Mouse (Mus musculus) midbrain, embryonic 14.5 days (tissue): Measurements from ENCODE around the gene St7. TPM values are rescaled to one million over a fixed set of nuclear protein-coding genes. Genes with fewer than 3 reads are reported as not detected.

Experiments
- ATAC-seq: fragments of 200-750 bp; cut with Nextera tagmentation; 2 replicates; pipeline ENCODE4 v1.8.0; 2017; ENCODE audit warnings: moderate number of reproducible peaks, moderate library complexity; ENCODE audit not compliant: low FRiP score, low TSS enrichment
- DNase-seq: peaks from one replicate; pipeline ENCODE4 v3.0.0-alpha.2; 2015
- H3K27ac ChIP-seq: fragments of 300-500 bp; sonication (generic); replicated peaks from 2 replicates; pipeline ENCODE4 v1.5.1; 2014; ENCODE audit warnings: mild to moderate bottlenecking, low read depth, low read length, moderate library complexity
- H3K27me3 ChIP-seq: fragments of 300-500 bp; sonication (generic); 2 replicates; pipeline ENCODE4 v1.6.1; 2014; ENCODE audit warnings: low read length, control low read depth, mixed read lengths; ENCODE audit not compliant: control insufficient read depth, insufficient read depth
- H3K36me3 ChIP-seq: fragments of 300-500 bp; sonication (generic); 2 replicates; pipeline ENCODE4 v1.6.1; 2014; ENCODE audit warnings: low read length, control low read depth; ENCODE audit not compliant: control insufficient read depth, insufficient read depth
- H3K4me1 ChIP-seq: fragments of 300-500 bp; sonication (generic); 2 replicates; pipeline ENCODE4 v1.6.1; 2014; ENCODE audit warnings: mild to moderate bottlenecking, antibody characterized with exemption, low read length, control low read depth; ENCODE audit not compliant: control insufficient read depth, insufficient read depth
- H3K4me2 ChIP-seq: fragments of 300-500 bp; sonication (generic); 2 replicates; pipeline ENCODE4 v1.6.1; 2014; ENCODE audit warnings: mild to moderate bottlenecking, low read length, moderate library complexity
- H3K4me3 ChIP-seq: fragments of 300-500 bp; sonication (generic); replicated peaks from 2 replicates; pipeline ENCODE4 v1.5.1; 2014; ENCODE audit warnings: low read depth, low read length
- H3K9ac ChIP-seq: fragments of 300-500 bp; sonication (generic); replicated peaks from 2 replicates; pipeline ENCODE4 v1.6.1; 2014; ENCODE audit warnings: mild to moderate bottlenecking, low read length, moderate library complexity
- H3K9me3 ChIP-seq: fragments of 300-500 bp; sonication (generic); 2 replicates; pipeline ENCODE4 v1.6.1; 2016; ENCODE audit warnings: low read length, control low read depth, mixed read lengths; ENCODE audit not compliant: control insufficient read depth
- WGBS: fragments of 180-500 bp; shearing (Covaris S2); extraction: QIAGEN DNeasy Blood & Tissue Kit; methylation state at CpG from one replicate; pipeline ENCODE4 v1.1.7; 2014; 5-methylcytosine and 5-hydroxymethylcytosine counted together
- polyA plus RNA-seq: library from polyadenylated mRNA; unstranded; fragments of >200 nt; fragmentation: Nextera tagmentation; extraction: Ambion mirVana; gene quantifications from 2 replicates; pipeline ENCODE4 v1.2.1, GENCODE M21; 2014

Gene St7
- polyA plus RNA-seq, 1 experiment from 2014 or later, result 61.4 TPM

DNA sequence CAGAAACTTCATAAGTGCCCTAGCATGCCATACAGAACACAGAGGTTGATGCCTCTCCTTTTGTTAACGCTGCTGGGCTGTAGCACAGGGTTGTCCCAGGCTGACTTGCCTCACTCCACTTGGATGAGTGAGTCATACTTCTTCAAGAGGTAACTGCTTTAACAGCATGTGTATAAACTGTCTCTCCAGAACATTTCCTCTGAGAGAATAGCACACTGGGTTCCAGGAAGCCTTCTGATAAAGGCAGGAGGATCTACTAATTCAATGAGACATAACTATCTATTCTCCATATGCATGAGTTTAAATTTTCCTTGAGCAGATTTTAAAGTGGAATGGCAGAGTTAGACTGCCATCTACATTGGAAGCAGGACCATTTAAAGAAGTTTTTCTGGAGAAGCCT, 166.8 kb downstream of the St7 start:
- Histone ChIP-seq H3K36me3 (peaks cover 45% of the 10 kb centered on the region), H3K27me3 (no peaks in the 10 kb centered on the region), H3K27ac (no peak overlapping the region), H3K4me3 (no peak overlapping the region), H3K9ac (no peak overlapping the region), H3K9me3 (no peaks in the 10 kb centered on the region), H3K4me2 (no peak overlapping the region), H3K4me1 (no peaks in the 10 kb centered on the region)
- WGBS, result 85% methylated on average over 1 of the region's 1 CpGs
- ATAC-seq (no peak), DNase-seq (no peak)

DNA sequence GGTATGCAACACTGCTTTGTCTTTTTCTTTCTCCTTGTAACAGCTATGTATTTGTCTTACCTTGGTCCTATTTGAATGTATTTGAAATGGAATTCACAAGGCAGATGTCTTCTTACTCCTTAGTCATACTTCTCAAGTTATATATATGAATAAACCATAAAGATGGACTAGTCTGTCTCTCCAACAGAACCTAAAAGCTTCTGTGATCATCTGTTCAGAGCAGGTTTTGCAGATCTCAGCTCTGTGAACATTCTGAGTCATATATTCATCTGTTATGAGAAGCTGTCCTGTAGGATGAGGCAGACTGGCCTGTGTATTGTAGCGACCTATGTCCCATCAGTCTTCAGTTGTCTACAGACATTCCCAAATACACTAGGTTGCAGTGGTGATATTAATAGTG, 167.7 kb downstream of the St7 start:
- Histone ChIP-seq H3K4me3 (no peak overlapping the region), H3K36me3 (peaks cover 40% of the 10 kb centered on the region), H3K27ac (no peak overlapping the region), H3K27me3 (no peaks in the 10 kb centered on the region), H3K9me3 (no peaks in the 10 kb centered on the region), H3K9ac (no peak overlapping the region), H3K4me2 (no peak overlapping the region), H3K4me1 (no peaks in the 10 kb centered on the region)
- ATAC-seq (no peak), DNase-seq (no peak)
- 93% methylated on average over 1 of the region's 1 CpGs for WGBS

DNA sequence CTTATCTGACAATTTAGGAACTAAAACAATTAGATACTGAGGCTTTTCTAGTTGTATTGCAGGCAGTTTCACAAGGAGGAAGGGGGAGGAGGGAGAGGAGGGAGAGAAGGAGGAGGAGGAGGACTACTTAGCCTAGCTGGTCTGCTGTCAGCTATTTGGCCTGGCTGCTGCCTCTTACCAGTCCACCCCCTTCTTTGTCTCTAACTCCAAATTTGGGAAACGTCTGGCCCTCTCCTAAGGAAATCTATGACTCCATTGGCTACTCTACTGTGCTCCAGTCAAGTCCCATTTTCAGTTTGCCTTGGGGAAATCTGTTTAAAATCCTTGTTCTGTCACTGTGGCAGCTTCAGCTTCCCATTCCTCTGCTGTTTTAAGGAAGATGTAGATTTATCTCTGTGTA, 175.1 kb downstream of the St7 start:
- no peak overlapping the region for H3K27ac ChIP-seq
- no peaks in the 10 kb centered on the region for H3K27me3 ChIP-seq
- no peak overlapping the region for H3K4me3 ChIP-seq
- no peak overlapping the region for H3K4me2 ChIP-seq
- H3K9me3 ChIP-seq, result no peaks in the 10 kb centered on the region
- H3K4me1 ChIP-seq, result no peaks in the 10 kb centered on the region
- no peak for DNase-seq
- H3K36me3 ChIP-seq, result peaks cover 55% of the 10 kb centered on the region
- WGBS, result 56% methylated on average over 1 of the region's 1 CpGs
- no peak for ATAC-seq
- H3K9ac ChIP-seq, result no peak overlapping the region

DNA sequence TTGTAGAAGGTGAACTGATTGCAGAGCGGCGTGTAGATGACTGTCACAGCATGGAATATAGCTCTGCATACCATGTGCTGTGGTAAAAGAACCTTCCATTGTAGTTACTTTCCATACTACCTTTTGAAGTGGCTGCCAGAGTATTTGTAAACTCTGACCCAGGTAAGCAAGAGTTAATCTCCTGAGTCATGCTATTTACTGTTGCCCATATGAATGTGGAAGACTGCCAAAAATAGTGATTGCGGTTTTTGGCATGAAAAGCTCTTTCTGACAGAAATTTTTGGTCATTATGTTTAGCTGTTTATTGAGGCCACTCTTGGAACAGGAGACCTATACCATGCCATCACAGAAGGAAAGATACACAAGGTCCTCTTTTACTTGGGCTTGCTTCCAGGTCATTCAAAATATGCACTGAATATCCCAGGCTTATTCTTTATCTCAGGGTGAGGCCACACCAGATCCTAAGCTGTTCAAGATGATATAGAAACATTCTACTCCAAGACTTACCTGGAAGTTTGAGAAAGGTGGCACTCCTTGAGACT, 179.2 kb downstream of the St7 start:
- Histone ChIP-seq H3K4me1 (peaks cover 5% of the 10 kb centered on the region; the same call in 1 of the 2 replicates), H3K4me3 (no peak overlapping the region), H3K9ac (no peak overlapping the region), H3K9me3 (no peaks in the 10 kb centered on the region), H3K27ac (no peak overlapping the region), H3K4me2 (no peak overlapping the region), H3K27me3 (no peaks in the 10 kb centered on the region), H3K36me3 (peaks cover 40% of the 10 kb centered on the region)
- no peak for DNase-seq
- no peak for ATAC-seq
- 93% methylated on average over 3 of the region's 3 CpGs for WGBS

DNA sequence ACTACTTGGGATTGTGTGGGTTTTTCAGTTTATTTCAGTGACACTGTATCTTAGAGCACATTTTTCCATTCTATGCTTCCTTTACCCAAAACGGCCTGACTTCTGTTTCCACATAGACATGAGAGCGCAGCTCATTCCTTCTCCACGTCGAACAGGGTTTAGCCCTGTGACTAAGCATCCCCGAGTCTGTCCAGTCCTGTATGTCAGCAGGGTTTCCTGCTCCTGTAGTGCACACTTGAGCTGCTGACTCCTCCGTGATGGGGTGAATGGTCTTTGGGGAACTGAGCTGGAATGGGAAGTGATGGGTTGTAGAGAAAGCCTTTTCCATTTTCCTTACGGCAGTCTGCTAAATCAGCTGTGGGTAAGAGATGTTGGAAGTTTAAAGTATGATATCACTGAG, 182.9 kb downstream of the St7 start:
- ATAC-seq (no peak), DNase-seq (peak; percentile 37)
- Histone ChIP-seq H3K9me3 (no peaks in the 10 kb centered on the region), H3K9ac (peak overlapping the region; percentile 29; the same call in 1 of the 2 replicates), H3K4me2 (no peak overlapping the region), H3K4me1 (peaks cover 5% of the 10 kb centered on the region; the same call in 1 of the 2 replicates), H3K27me3 (no peaks in the 10 kb centered on the region), H3K4me3 (no peak overlapping the region), H3K36me3 (peaks cover 22% of the 10 kb centered on the region; the same call in 1 of the 2 replicates), H3K27ac (peak overlapping the region; percentile 77; the same call in 1 of the 2 replicates)
- WGBS, result 64% methylated on average over 7 of the region's 7 CpGs

DNA sequence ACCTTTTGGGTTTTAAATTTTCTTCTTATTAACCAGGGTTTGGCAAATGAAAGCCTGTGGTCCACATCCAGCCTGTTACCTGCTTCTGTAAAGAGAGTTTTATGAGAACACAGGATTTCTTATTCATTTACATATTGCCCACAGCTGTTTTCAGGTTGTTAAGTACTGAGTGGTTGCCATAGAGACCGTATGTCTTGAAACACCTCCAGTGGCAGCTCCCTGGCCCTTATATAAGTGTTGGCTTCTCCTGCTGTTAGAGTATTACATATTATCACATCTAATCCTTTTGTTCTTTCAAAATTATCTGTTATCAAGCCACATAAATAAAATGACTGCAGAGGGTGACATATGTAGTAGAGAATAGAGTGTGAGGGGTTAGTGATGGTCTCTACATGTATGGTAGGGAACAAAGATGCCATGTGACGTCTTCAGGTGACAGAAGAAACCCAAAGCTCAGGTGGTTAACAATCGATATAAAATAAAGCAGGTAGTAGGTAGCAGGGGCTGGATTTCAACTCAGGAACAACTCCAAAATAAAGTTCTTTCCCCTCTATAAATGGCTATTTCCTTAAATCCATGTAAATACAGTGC, 183.4 kb downstream of the St7 start:
- Histone ChIP-seq H3K36me3 (peaks cover 18% of the 10 kb centered on the region; the same call in 1 of the 2 replicates), H3K4me1 (peaks cover 5% of the 10 kb centered on the region; the same call in 1 of the 2 replicates), H3K27me3 (no peaks in the 10 kb centered on the region), H3K9ac (peak overlapping the region; percentile 29; the same call in 1 of the 2 replicates), H3K4me3 (no peak overlapping the region), H3K9me3 (no peaks in the 10 kb centered on the region), H3K4me2 (no peak overlapping the region), H3K27ac (peak overlapping the region; percentile 77)
- ATAC-seq (no peak), DNase-seq (peak; percentile 65)
- 87% methylated on average over 3 of the region's 3 CpGs for WGBS

DNA sequence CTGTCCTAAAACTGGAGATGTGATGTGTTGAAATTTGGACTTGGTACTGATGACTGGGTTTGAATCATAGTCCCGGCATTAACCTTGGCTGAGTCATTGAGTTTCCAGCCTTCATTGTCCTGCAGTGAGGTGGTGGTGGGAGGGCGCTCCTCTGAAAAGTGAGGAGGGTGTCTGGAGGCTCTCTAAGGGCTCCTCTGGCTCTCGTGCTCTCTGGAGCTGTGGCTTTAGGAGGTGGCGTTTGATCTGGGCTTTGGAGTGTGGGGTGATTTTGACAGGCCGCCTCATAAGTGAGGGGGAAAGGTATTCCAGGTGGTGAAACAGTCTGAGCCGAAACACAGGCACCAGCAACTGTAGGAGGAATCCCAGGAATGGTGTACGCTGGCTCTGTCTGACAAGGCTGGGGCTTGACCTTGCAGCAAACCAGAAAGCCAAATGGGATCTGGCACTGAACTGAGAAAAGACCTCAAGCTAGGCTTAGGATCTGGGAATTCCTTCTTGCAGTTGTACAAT, 184.0 kb downstream of the St7 start:
- H3K4me2 ChIP-seq, result no peak overlapping the region
- DNase-seq (no peak), ATAC-seq (no peak)
- H3K4me1 ChIP-seq, result peaks cover 5% of the 10 kb centered on the region; the same call in 1 of the 2 replicates
- H3K9ac ChIP-seq, result no peak overlapping the region
- no peaks in the 10 kb centered on the region for H3K9me3 ChIP-seq
- H3K27ac ChIP-seq, result peak overlapping the region; percentile 42; the same call in 1 of the 2 replicates
- H3K36me3 ChIP-seq, result peaks cover 12% of the 10 kb centered on the region; the same call in 1 of the 2 replicates
- H3K27me3 ChIP-seq, result no peaks in the 10 kb centered on the region
- H3K4me3 ChIP-seq, result no peak overlapping the region
- 83% methylated on average over 7 of the region's 7 CpGs for WGBS

DNA sequence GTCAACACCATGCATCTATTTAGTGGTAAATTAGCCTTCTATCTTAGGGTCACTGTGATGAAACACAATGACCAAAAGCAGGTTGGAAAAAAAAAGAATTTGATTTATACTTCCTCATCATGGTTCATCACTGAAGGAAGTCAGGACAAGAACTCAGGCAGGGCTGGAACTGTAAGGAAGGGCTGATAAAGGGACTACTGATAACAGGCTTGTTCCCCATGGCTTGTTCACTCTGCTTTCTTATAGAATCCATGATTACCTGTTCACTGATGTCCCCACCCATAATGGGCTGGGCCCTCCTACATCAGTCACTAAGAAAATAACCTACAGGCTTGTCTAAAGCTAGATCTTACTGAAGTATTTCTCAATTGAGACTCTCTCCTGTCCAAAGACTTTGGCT, 190.2 kb downstream of the St7 start:
- no peak overlapping the region for H3K9ac ChIP-seq
- ATAC-seq (no peak), DNase-seq (no peak)
- H3K4me2 ChIP-seq, result no peak overlapping the region
- no peaks in the 10 kb centered on the region for H3K9me3 ChIP-seq
- peaks cover 24% of the 10 kb centered on the region for H3K36me3 ChIP-seq
- no peaks in the 10 kb centered on the region for H3K27me3 ChIP-seq
- H3K27ac ChIP-seq, result no peak overlapping the region
- H3K4me3 ChIP-seq, result no peak overlapping the region
- no peaks in the 10 kb centered on the region for H3K4me1 ChIP-seq

DNA sequence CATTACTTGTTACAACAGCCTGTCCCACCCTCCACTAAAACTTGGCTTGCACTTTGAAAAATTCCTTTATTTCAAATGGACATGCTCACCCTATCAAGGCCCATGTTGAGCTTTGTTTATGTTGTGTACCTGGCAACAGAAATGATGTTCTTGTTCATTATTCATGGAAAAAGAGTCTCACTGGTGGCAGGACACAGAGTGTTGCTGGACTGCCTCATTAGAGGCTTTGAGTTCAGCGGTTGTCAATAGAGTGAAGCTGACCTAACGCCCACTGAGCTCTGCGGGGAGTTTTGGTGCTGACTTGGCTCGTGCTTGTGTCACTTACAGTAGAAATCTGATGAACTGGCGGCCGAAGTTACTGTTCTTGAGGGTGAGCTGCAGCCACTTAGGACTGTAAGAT, 195.0 kb downstream of the St7 start:
- H3K27me3 ChIP-seq, result no peaks in the 10 kb centered on the region

More for the DNA sequence above, 195.0 kb downstream of the St7 start:
- no peak overlapping the region for H3K27ac ChIP-seq
- H3K4me1 ChIP-seq, result no peaks in the 10 kb centered on the region
- no peaks in the 10 kb centered on the region for H3K9me3 ChIP-seq
- 77% methylated on average over 6 of the region's 6 CpGs for WGBS
- H3K36me3 ChIP-seq, result peaks cover 20% of the 10 kb centered on the region
- no peak overlapping the region for H3K4me3 ChIP-seq
- no peak for DNase-seq
- no peak overlapping the region for H3K9ac ChIP-seq
- ATAC-seq, result no peak
- no peak overlapping the region for H3K4me2 ChIP-seq
